In the genomic region with DNA sequence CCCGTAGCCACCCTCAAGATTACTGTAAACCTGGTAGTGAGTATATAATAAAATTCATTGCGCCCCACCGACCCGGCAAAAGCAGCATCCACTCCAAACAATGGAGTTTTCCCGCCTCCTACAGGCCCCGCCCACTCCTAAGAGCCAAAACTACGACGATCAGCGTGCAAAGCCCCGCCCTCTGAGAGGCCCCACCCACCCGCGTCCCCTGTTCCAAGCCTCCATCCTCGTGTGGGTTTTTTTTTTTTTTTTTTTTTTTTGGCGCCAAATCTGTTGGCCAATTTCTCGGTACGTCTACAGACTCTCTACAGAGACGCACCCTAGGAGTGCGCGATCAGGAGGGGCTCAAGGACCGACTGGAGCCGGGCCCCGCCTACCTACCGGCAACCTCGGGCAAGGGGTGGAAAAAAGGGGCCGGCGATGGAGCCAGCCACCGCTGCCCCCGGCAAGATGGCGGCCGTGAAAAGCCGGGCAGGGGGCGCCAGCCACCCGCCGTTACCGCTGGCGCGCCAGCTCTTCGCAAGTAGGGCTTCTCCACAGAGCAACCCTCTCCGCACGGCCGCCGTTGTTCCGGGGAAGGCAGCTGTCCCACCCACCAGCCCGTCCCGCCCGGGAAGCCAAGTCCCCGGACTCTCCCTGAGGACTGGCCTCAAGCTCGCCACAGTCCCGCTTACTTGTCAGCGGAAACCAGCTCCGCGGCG, we compare ENCODE assay signal across 8 mouse cellular contexts. TPM values are rescaled to one million over a fixed set of nuclear protein-coding genes. Genes with fewer than 3 reads are reported as not detected.
DNase-seq lines count a peak whose midpoint lies in the region; ATAC-seq lines count a peak whose summit lies in the region.

No protein-coding gene starts in this region.

- H3K4me2 ChIP-seq in heart, embryonic 12.5 days: peak overlapping the region; percentile 88
- H3K4me2 ChIP-seq in kidney, embryonic 16.5 days (replicated peaks; ENCODE audit: low read depth, low read length): peak overlapping the region; percentile 70
- H3K4me2 ChIP-seq in liver, embryonic 13.5 days: peak overlapping the region; percentile 88
- H3K4me2 ChIP-seq in stomach, embryonic 15.5 days: peak overlapping the region; percentile 67

- H3K9ac ChIP-seq in heart, embryonic 12.5 days: peak overlapping the region; percentile 98
- H3K9ac ChIP-seq in kidney, embryonic 16.5 days (replicated peaks; ENCODE audit: low read length): peak overlapping the region; percentile 81
- peak overlapping the region; percentile 90 for H3K9ac ChIP-seq in liver, embryonic 13.5 days
- H3K9ac ChIP-seq in stomach, embryonic 15.5 days: peak overlapping the region; percentile 94

- H3K36me3 ChIP-seq in erythroblast, embryonic 14.5 days (ENCODE audit: control insufficient read depth): peaks cover 37% of the 10 kb centered on the region
- peaks cover 17% of the 10 kb centered on the region for H3K36me3 ChIP-seq in heart, embryonic 12.5 days
- H3K36me3 ChIP-seq in kidney, embryonic 16.5 days (ENCODE audit: insufficient read depth, low read length): peaks cover 4% of the 10 kb centered on the region; the same call in 1 of the 2 replicates
- peaks cover 21% of the 10 kb centered on the region for H3K36me3 ChIP-seq in liver, embryonic 13.5 days
- 0 out of 2 replicates have a peak, but pooled peaks cover 3% of the 10 kb centered on the region for H3K36me3 ChIP-seq in stomach, embryonic 15.5 days

- peak; percentile 83 for ATAC-seq in heart, embryonic 12.5 days (ENCODE audit: insufficient number of reproducible peaks, low FRiP score)
- ATAC-seq in kidney, embryonic 16.5 days (ENCODE audit: low FRiP score, low TSS enrichment): peak; percentile 81
- ATAC-seq in liver, embryonic 13.5 days (ENCODE audit: low read depth): peak; percentile 76
- peak; percentile 73 for ATAC-seq in stomach, embryonic 15.5 days (ENCODE audit: insufficient read depth, low FRiP score, low read depth)

- no peaks in the 10 kb centered on the region for H3K27me3 ChIP-seq in erythroblast, embryonic 14.5 days (ENCODE audit: control insufficient read depth)
- H3K27me3 ChIP-seq in heart, embryonic 12.5 days (replicated peaks): no peaks in the 10 kb centered on the region
- no peaks in the 10 kb centered on the region for H3K27me3 ChIP-seq in kidney, embryonic 16.5 days (ENCODE audit: insufficient read depth, low read length)
- no peaks in the 10 kb centered on the region for H3K27me3 ChIP-seq in liver, embryonic 13.5 days
- H3K27me3 ChIP-seq in stomach, embryonic 15.5 days (replicated peaks): no peaks in the 10 kb centered on the region

- DNase-seq in CD8-positive naive resting alpha-beta T cell, adult 2 months (ENCODE audit: low read depth in 2 of 2, low spot score in 2 of 2): peak; percentile 43 to 65
- DNase-seq in brain, embryonic 18.5 days (ENCODE audit: low read depth, low spot score): peak; percentile 78
- peak; percentile 79 for DNase-seq in liver, embryonic 13.5 days
- peak; percentile 70 for DNase-seq in natural killer cell, adult 2 months (ENCODE audit: low spot score in 2 of 2)

- peak overlapping the region; percentile 79 for H3K4me3 ChIP-seq in erythroblast, embryonic 14.5 days (replicated peaks)
- H3K4me3 ChIP-seq in heart, embryonic 12.5 days: peak overlapping the region; percentile 99
- H3K4me3 ChIP-seq in kidney, embryonic 16.5 days (ENCODE audit: low read length): peak overlapping the region; percentile 90
- H3K4me3 ChIP-seq in liver, embryonic 13.5 days (replicated peaks): peak overlapping the region; percentile 96
- H3K4me3 ChIP-seq in stomach, embryonic 15.5 days (replicated peaks): peak overlapping the region; percentile 97

- H3K9me3 ChIP-seq in erythroblast, embryonic 14.5 days (ENCODE audit: control insufficient read depth, low read length): no peaks in the 10 kb centered on the region
- H3K9me3 ChIP-seq in heart, embryonic 12.5 days (replicated peaks): no peaks in the 10 kb centered on the region
- no peaks in the 10 kb centered on the region for H3K9me3 ChIP-seq in kidney, embryonic 16.5 days (ENCODE audit: low read length)
- no peaks in the 10 kb centered on the region for H3K9me3 ChIP-seq in liver, embryonic 13.5 days (replicated peaks)
- H3K9me3 ChIP-seq in stomach, embryonic 15.5 days: no peaks in the 10 kb centered on the region

- under 1% methylated on average over 53 of the region's 53 CpGs for WGBS in heart, embryonic 12.5 days
- under 1% methylated on average over 51 of the region's 53 CpGs for WGBS in kidney, embryonic 16.5 days
- under 1% methylated on average over 52 of the region's 53 CpGs for WGBS in liver, embryonic 13.5 days (ENCODE audit: insufficient replicate concordance)
- WGBS in stomach, embryonic 15.5 days: under 1% methylated on average over 53 of the region's 53 CpGs

- H3K4me1 ChIP-seq in erythroblast, embryonic 14.5 days (ENCODE audit: control insufficient read depth): peaks cover 30% of the 10 kb centered on the region
- peaks cover 14% of the 10 kb centered on the region for H3K4me1 ChIP-seq in heart, embryonic 12.5 days (replicated peaks)
- peaks cover 18% of the 10 kb centered on the region for H3K4me1 ChIP-seq in kidney, embryonic 16.5 days (ENCODE audit: insufficient read depth, low read length)
- H3K4me1 ChIP-seq in liver, embryonic 13.5 days (replicated peaks): peaks cover 25% of the 10 kb centered on the region
- H3K4me1 ChIP-seq in stomach, embryonic 15.5 days: peaks cover 16% of the 10 kb centered on the region

- H3K27ac ChIP-seq in heart, embryonic 12.5 days (ENCODE audit: poor library complexity, severe bottlenecking): peak overlapping the region; percentile 99
- peak overlapping the region; percentile 92 for H3K27ac ChIP-seq in kidney, embryonic 16.5 days (ENCODE audit: low read length)
- H3K27ac ChIP-seq in liver, embryonic 13.5 days: peak overlapping the region; percentile 94
- peak overlapping the region; percentile 96 for H3K27ac ChIP-seq in stomach, embryonic 15.5 days

RNA-seq across cellular contexts. Expression of gene Nasp, which starts 0.9 kb away (rescaled TPM):
- 1.6 and 1.8 TPM in 2 replicates for polyA plus RNA-seq in erythroblast, embryonic 14.5 days (2012)
- polyA plus RNA-seq in heart, embryonic 12.5 days (2016; fragmentation: Nextera tagmentation; extraction: Ambion mirVana): 116 and 121 TPM in 2 replicates
- 144 and 169 TPM in 2 replicates for polyA plus RNA-seq in kidney, embryonic 16.5 days (2015; fragmentation: Nextera tagmentation; extraction: Ambion mirVana)
- 83.0 and 104 TPM in 2 replicates for polyA plus RNA-seq in liver, embryonic 13.5 days (2015; fragmentation: Nextera tagmentation; extraction: Ambion mirVana)
- 103 and 118 TPM in 2 replicates for polyA plus RNA-seq in stomach, embryonic 15.5 days (2015; fragmentation: Nextera tagmentation; extraction: Ambion mirVana)

RNA-seq across cellular contexts. Expression of gene Akr1a1, which starts 24.7 kb away (rescaled TPM):
- 6.7 and 7.0 TPM in 2 replicates for polyA plus RNA-seq in erythroblast, embryonic 14.5 days (2012)
- 550 and 559 TPM in 2 replicates for polyA plus RNA-seq in heart, embryonic 12.5 days (2016; fragmentation: Nextera tagmentation; extraction: Ambion mirVana)
- polyA plus RNA-seq in kidney, embryonic 16.5 days (2015; fragmentation: Nextera tagmentation; extraction: Ambion mirVana): 869 and 947 TPM in 2 replicates
- 273 and 281 TPM in 2 replicates for polyA plus RNA-seq in liver, embryonic 13.5 days (2015; fragmentation: Nextera tagmentation; extraction: Ambion mirVana)
- polyA plus RNA-seq in stomach, embryonic 15.5 days (2015; fragmentation: Nextera tagmentation; extraction: Ambion mirVana): 731 and 767 TPM in 2 replicates

RNA-seq across cellular contexts. Expression of gene Ccdc17, which starts 30.4 kb away (rescaled TPM):
- 0.05 TPM in 1 of 2 replicates, not detected in the other for polyA plus RNA-seq in erythroblast, embryonic 14.5 days (2012)
- polyA plus RNA-seq in heart, embryonic 12.5 days (2016; fragmentation: Nextera tagmentation; extraction: Ambion mirVana): 3.1 and 3.4 TPM in 2 replicates
- 5.2 and 5.8 TPM in 2 replicates for polyA plus RNA-seq in kidney, embryonic 16.5 days (2015; fragmentation: Nextera tagmentation; extraction: Ambion mirVana)
- polyA plus RNA-seq in liver, embryonic 13.5 days (2015; fragmentation: Nextera tagmentation; extraction: Ambion mirVana): 1.7 and 1.8 TPM in 2 replicates
- 4.2 and 4.5 TPM in 2 replicates for polyA plus RNA-seq in stomach, embryonic 15.5 days (2015; fragmentation: Nextera tagmentation; extraction: Ambion mirVana)

RNA-seq across cellular contexts. Expression of gene Prdx1, which starts 58.5 kb away (rescaled TPM):
- polyA plus RNA-seq in erythroblast, embryonic 14.5 days (2012): 1.0 and 1.1 TPM in 2 replicates
- polyA plus RNA-seq in heart, embryonic 12.5 days (2016; fragmentation: Nextera tagmentation; extraction: Ambion mirVana): 963 and 983 TPM in 2 replicates
- 1,468 and 1,536 TPM in 2 replicates for polyA plus RNA-seq in kidney, embryonic 16.5 days (2015; fragmentation: Nextera tagmentation; extraction: Ambion mirVana)
- 994 and 1,129 TPM in 2 replicates for polyA plus RNA-seq in liver, embryonic 13.5 days (2015; fragmentation: Nextera tagmentation; extraction: Ambion mirVana)
- polyA plus RNA-seq in stomach, embryonic 15.5 days (2015; fragmentation: Nextera tagmentation; extraction: Ambion mirVana): 1,377 and 1,420 TPM in 2 replicates

Comparison
In these comparisons a context has a peak if more than half of its experiments do, and no peak if none do; other contexts are left out.
1. Peak in every context shown above with its lines: DNase-seq, ATAC-seq, H3K4me3 ChIP-seq and H3K27ac ChIP-seq.
2. RNA of gene Nasp, which starts 0.9 kb away (polyA plus RNA-seq): 144 to 169 TPM in kidney, embryonic 16.5 days, 116 to 121 TPM in heart, embryonic 12.5 days, 103 to 118 TPM in stomach, embryonic 15.5 days and 83.0 to 104 TPM in liver, embryonic 13.5 days; 1.6 to 1.8 TPM in erythroblast, embryonic 14.5 days; every median in the first group is over 10 times any median in the second.
3. RNA of gene Akr1a1, which starts 24.7 kb away (polyA plus RNA-seq): 869 to 947 TPM in kidney, embryonic 16.5 days, 731 to 767 TPM in stomach, embryonic 15.5 days, 550 to 559 TPM in heart, embryonic 12.5 days and 273 to 281 TPM in liver, embryonic 13.5 days; 6.7 to 7.0 TPM in erythroblast, embryonic 14.5 days; every median in the first group is over 10 times any median in the second.